ENCODE assay signal across 10 mouse cellular contexts in the genomic region with DNA sequence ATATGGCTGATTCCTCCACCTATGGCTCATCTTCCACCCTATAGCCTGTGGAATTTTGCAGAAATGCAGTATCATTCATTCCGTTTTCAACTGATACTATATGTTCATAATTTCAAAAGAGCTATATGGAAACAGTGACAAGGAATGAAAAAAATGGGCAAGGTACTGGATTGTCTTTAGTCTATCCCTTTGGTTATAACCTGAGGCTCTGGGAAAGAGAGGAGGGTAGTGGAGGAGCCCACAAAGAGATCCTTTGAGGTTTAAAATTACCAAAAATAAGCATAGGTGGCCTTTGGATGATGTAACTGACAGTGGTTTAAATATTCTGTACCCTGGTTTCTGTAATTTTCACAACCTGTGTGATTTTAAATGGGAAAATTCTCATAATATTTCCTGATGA. TPM values are rescaled to one million over a fixed set of nuclear protein-coding genes. Genes with fewer than 3 reads are reported as not detected.
DNase-seq lines count a peak whose midpoint lies in the region; ATAC-seq lines count a peak whose summit lies in the region.
"Had no signal": no experiment of that assay in that cellular context is flagged by ENCODE, and none has a peak within 500 bp of the region (broad histone marks: within the 10 kb centered on the region; RNA-seq: fewer than 3 reads in every experiment).

No protein-coding gene starts in this region.

- H3K4me1 ChIP-seq in lung, embryonic 15.5 days, result no peaks in the 10 kb centered on the region
- H3K4me1 ChIP-seq in limb, embryonic 11.5 days (ENCODE audit: control insufficient read depth, insufficient read depth, low read length), result no peaks in the 10 kb centered on the region
- no peaks in the 10 kb centered on the region for H3K4me1 ChIP-seq in stomach, embryonic 15.5 days

- H3K9me3 ChIP-seq in lung, embryonic 15.5 days, result no peaks in the 10 kb centered on the region
- H3K9me3 ChIP-seq in limb, embryonic 11.5 days (ENCODE audit: control insufficient read depth, low read length), result no peaks in the 10 kb centered on the region
- no peaks in the 10 kb centered on the region for H3K9me3 ChIP-seq in stomach, embryonic 15.5 days

- H3K4me3 ChIP-seq in lung, embryonic 15.5 days, result peak overlapping the region; percentile 38; the same call in 1 of the 2 replicates
- no peak overlapping the region for H3K4me3 ChIP-seq in limb, embryonic 11.5 days (ENCODE audit: low read depth, low read length)
- no peak overlapping the region; the same call in 1 of the 2 replicates for H3K4me3 ChIP-seq in stomach, embryonic 15.5 days (replicated peaks)

- no peaks in the 10 kb centered on the region for H3K36me3 ChIP-seq in lung, embryonic 15.5 days
- no peaks in the 10 kb centered on the region for H3K36me3 ChIP-seq in limb, embryonic 11.5 days (ENCODE audit: control insufficient read depth, insufficient read depth, low read length)
- H3K36me3 ChIP-seq in stomach, embryonic 15.5 days, result no peaks in the 10 kb centered on the region

- H3K9ac ChIP-seq in lung, embryonic 15.5 days, result no peak overlapping the region
- H3K9ac ChIP-seq in limb, embryonic 11.5 days (ENCODE audit: low read length), result no peak overlapping the region
- H3K9ac ChIP-seq in stomach, embryonic 15.5 days, result no peak overlapping the region

- no peak for DNase-seq in cerebellum, adult 18-20 months
- no peak for DNase-seq in lung, postnatal 10 days
- DNase-seq in limb, embryonic 11.5 days (ENCODE audit: low spot score), result no peak
- no peak for DNase-seq in c-Kit-positive CD71-positive TER-119-positive erythroid progenitor cells, embryonic 14.5 days (ENCODE audit: low spot score)
- DNase-seq in adrenal gland, postnatal 36 days, result no peak

- H3K27me3 ChIP-seq in lung, embryonic 15.5 days, result peaks cover 37% of the 10 kb centered on the region
- H3K27me3 ChIP-seq in limb, embryonic 11.5 days (ENCODE audit: control insufficient read depth, insufficient read depth, low read length), result peaks cover 15% of the 10 kb centered on the region
- H3K27me3 ChIP-seq in stomach, embryonic 15.5 days (replicated peaks), result peaks cover 11% of the 10 kb centered on the region

- H3K4me2 ChIP-seq in lung, embryonic 15.5 days, result peak overlapping the region; percentile 58
- H3K4me2 ChIP-seq in limb, embryonic 11.5 days (ENCODE audit: low read depth, severe bottlenecking), result peak overlapping the region; percentile 56
- peak overlapping the region; percentile 50 for H3K4me2 ChIP-seq in stomach, embryonic 15.5 days

- WGBS in lung, embryonic 15.5 days, result 17% methylated on average over 1 of the region's 1 CpGs
- WGBS in limb, embryonic 11.5 days, result 29% methylated on average over 1 of the region's 1 CpGs
- 29% methylated on average over 1 of the region's 1 CpGs for WGBS in stomach, embryonic 15.5 days

- H3K27ac ChIP-seq in lung, embryonic 15.5 days, result no peak overlapping the region
- H3K27ac ChIP-seq in limb, embryonic 11.5 days (replicated peaks; ENCODE audit: low read depth, low read length), result no peak overlapping the region
- no peak overlapping the region for H3K27ac ChIP-seq in stomach, embryonic 15.5 days

- peak; percentile 42 for ATAC-seq in cerebellum, adult (ENCODE audit: insufficient number of reproducible peaks, low FRiP score, low TSS enrichment)
- no peak for ATAC-seq in lung, embryonic 15.5 days (ENCODE audit: borderline replicate concordance, extremely low read depth, low FRiP score, low TSS enrichment)
- ATAC-seq in limb, embryonic 11.5 days (ENCODE audit: insufficient number of reproducible peaks, low FRiP score, low TSS enrichment, low read depth), result no peak
- ATAC-seq in stomach, embryonic 15.5 days (ENCODE audit: insufficient read depth, low FRiP score, low read depth), result no peak

RNA-seq across cellular contexts. Expression of a gene that starts 0.4 kb away (rescaled TPM):
- polyA plus RNA-seq in lung, embryonic 15.5 days (2015; fragmentation: Nextera tagmentation; extraction: Ambion mirVana), result 0.85 and 1.0 TPM in 2 replicates
- polyA plus RNA-seq in limb, embryonic 11.5 days (2014; fragmentation: Nextera tagmentation; extraction: Ambion mirVana), result 3.1 TPM in 2 replicates
- polyA plus RNA-seq in stomach, embryonic 15.5 days (2015; fragmentation: Nextera tagmentation; extraction: Ambion mirVana), result 3.1 and 3.6 TPM in 2 replicates
- 1 to 10 TPM in 1 of 2 experiments, under 1 TPM in 1; 0.92 to 1.5 TPM for total RNA-seq in adrenal gland, postnatal 36 days (2021)
- total RNA-seq: megakaryocyte-erythroid progenitor cell, adult 5-6 weeks had no signal
- polyA plus RNA-seq: small intestine, adult 2 months had no signal
